Mouse (Mus musculus) lung, embryonic 14.5 days (tissue): Measurements from ENCODE around the gene Ube2n. TPM values are rescaled to one million over a fixed set of nuclear protein-coding genes. Genes with fewer than 3 reads are reported as not detected.

Experiments
- ATAC-seq: fragments of 200-750 bp; cut with Nextera tagmentation; 2 replicates; pipeline ENCODE4 v1.8.0; 2017; ENCODE audit warnings: mild to moderate bottlenecking, moderate TSS enrichment, moderate library complexity; ENCODE audit not compliant: insufficient read depth
- DNase-seq: peaks from one replicate; pipeline ENCODE4 v3.0.0-alpha.2; 2015
- H3K27ac ChIP-seq: fragments of 300-500 bp; sonication (generic); 2 replicates; pipeline ENCODE4 v1.5.1; 2014; ENCODE audit warnings: low read depth, mild to moderate bottlenecking, moderate library complexity
- H3K27me3 ChIP-seq: fragments of 300-500 bp; sonication (generic); 2 replicates; pipeline ENCODE4 v1.6.1; 2014; ENCODE audit warnings: low read length, control low read depth; ENCODE audit not compliant: insufficient read depth
- H3K36me3 ChIP-seq: fragments of 300-500 bp; sonication (generic); 2 replicates; pipeline ENCODE4 v1.6.1; 2014; ENCODE audit warnings: control low read depth; ENCODE audit not compliant: insufficient read depth
- H3K4me1 ChIP-seq: fragments of 300-500 bp; sonication (generic); 2 replicates; pipeline ENCODE4 v1.6.1; 2014; ENCODE audit warnings: antibody characterized with exemption, control low read depth; ENCODE audit not compliant: insufficient read depth
- H3K4me2 ChIP-seq: fragments of 300-500 bp; sonication (generic); 2 replicates; pipeline ENCODE4 v1.6.1; 2014; ENCODE audit warnings: mild to moderate bottlenecking
- H3K4me3 ChIP-seq: fragments of 300-500 bp; sonication (generic); 2 replicates; pipeline ENCODE4 v1.5.1; 2014; ENCODE audit warnings: low read depth, low read length
- H3K9ac ChIP-seq: fragments of 300-500 bp; sonication (generic); 2 replicates; pipeline ENCODE4 v1.6.1; 2014
- H3K9me3 ChIP-seq: fragments of 300-500 bp; sonication (generic); 2 replicates; pipeline ENCODE4 v1.6.1; 2016; ENCODE audit warnings: low read depth, low read length, control low read depth
- CTCF ChIP-seq: IDR thresholded peaks from 2 replicates; pipeline ENCODE4 v1.5.1; 2016; ENCODE audit warnings: antibody characterized with exemption, low read depth
- WGBS: fragments of 180-500 bp; shearing (Covaris S2); extraction: QIAGEN DNeasy Blood & Tissue Kit; methylation state at CpG from one replicate; pipeline ENCODE4 v1.1.7; 2014; 5-methylcytosine and 5-hydroxymethylcytosine counted together
- polyA plus RNA-seq: library from polyadenylated mRNA; unstranded; fragments of >200 nt; fragmentation: Nextera tagmentation; extraction: Ambion mirVana; gene quantifications from 2 replicates; pipeline ENCODE4 v1.2.1, GENCODE M21; 2014

The Ube2n gene
- polyA plus RNA-seq, 1 experiment from 2014 or later = 425 TPM

- Histone ChIP-seq H3K9ac (no peak overlapping the region), H3K4me1 (0 out of 2 replicates have a peak, but pooled peaks cover 3% of the 10 kb centered on the region), H3K4me3 (no peak overlapping the region), H3K9me3 (no peaks in the 10 kb centered on the region), H3K36me3 (peaks cover 3% of the 10 kb centered on the region; the same call in 1 of the 2 replicates), H3K27ac (no peak overlapping the region), H3K4me2 (no peak overlapping the region; the same call in 1 of the 2 replicates), H3K27me3 (no peaks in the 10 kb centered on the region)
- no peak for DNase-seq
- TF ChIP-seq CTCF = no peak
- no peak for ATAC-seq
- 63% methylated on average over 7 of the region's 7 CpGs for WGBS
Measured at GRCm38 (mm10) chr10:95559426-95559825, 44.5 kb downstream of the Ube2n start.

GRCm38 (mm10) chr10:95560394-95560983, 45.5 kb downstream of the Ube2n start:
- Histone ChIP-seq H3K9me3 (no peaks in the 10 kb centered on the region), H3K9ac (no peak overlapping the region), H3K27ac (no peak overlapping the region), H3K4me1 (peaks cover 7% of the 10 kb centered on the region; the same call in 1 of the 2 replicates), H3K4me3 (no peak overlapping the region), H3K36me3 (peaks cover 3% of the 10 kb centered on the region; the same call in 1 of the 2 replicates), H3K4me2 (peak overlapping the region; percentile 35; the same call in 1 of the 2 replicates), H3K27me3 (no peaks in the 10 kb centered on the region)
- no peak for DNase-seq
- TF ChIP-seq CTCF = no peak
- no peak for ATAC-seq
- 81% methylated on average over 9 of the region's 9 CpGs for WGBS

GRCm38 (mm10) chr10:95561616-95562015, 46.7 kb downstream of the Ube2n start:
- no peak for DNase-seq

GRCm38 (mm10) chr10:95562395-95562794, 47.5 kb downstream of the Ube2n start:
- Histone ChIP-seq H3K9ac (peak overlapping the region; percentile 97), H3K27ac (no peak overlapping the region), H3K4me3 (peak overlapping the region; percentile 94), H3K9me3 (no peaks in the 10 kb centered on the region), H3K27me3 (no peaks in the 10 kb centered on the region), H3K36me3 (peaks cover 3% of the 10 kb centered on the region; the same call in 1 of the 2 replicates), H3K4me2 (peak overlapping the region; percentile 81), H3K4me1 (peaks cover 7% of the 10 kb centered on the region; the same call in 1 of the 2 replicates)
- DNase-seq (no peak), ATAC-seq (no peak)
- no peak for TF ChIP-seq CTCF
- 5% methylated on average over 8 of the region's 8 CpGs for WGBS

More at GRCm38 (mm10) chr10:95561616-95562015, 46.7 kb downstream of the Ube2n start:
- H3K4me2 ChIP-seq = peak overlapping the region; percentile 81
- H3K9ac ChIP-seq = peak overlapping the region; percentile 97
- 32% methylated on average over 7 of the region's 7 CpGs for WGBS
- no peak overlapping the region for H3K27ac ChIP-seq
- no peak for ATAC-seq
- peaks cover 7% of the 10 kb centered on the region; the same call in 1 of the 2 replicates for H3K4me1 ChIP-seq
- H3K36me3 ChIP-seq = peaks cover 3% of the 10 kb centered on the region; the same call in 1 of the 2 replicates
- peak overlapping the region; percentile 94 for H3K4me3 ChIP-seq
- H3K27me3 ChIP-seq = no peaks in the 10 kb centered on the region
- no peak for TF ChIP-seq CTCF
- H3K9me3 ChIP-seq = no peaks in the 10 kb centered on the region

GRCm38 (mm10) chr10:95562859-95563841, 48.2 kb downstream of the Ube2n start:
- no peaks in the 10 kb centered on the region for H3K9me3 ChIP-seq
- H3K27me3 ChIP-seq = no peaks in the 10 kb centered on the region
- peak; percentile 74 for DNase-seq
- peak overlapping the region; percentile 92 for H3K27ac ChIP-seq
- no peak for TF ChIP-seq CTCF
- 0 out of 2 replicates have a peak, but pooled peaks cover 3% of the 10 kb centered on the region for H3K36me3 ChIP-seq
- H3K4me1 ChIP-seq = peaks cover 7% of the 10 kb centered on the region; the same call in 1 of the 2 replicates
- peak; percentile 51 for ATAC-seq
- H3K4me3 ChIP-seq = peak overlapping the region; percentile 94
- H3K4me2 ChIP-seq = peak overlapping the region; percentile 81
- H3K9ac ChIP-seq = peak overlapping the region; percentile 97
- WGBS = under 1% methylated on average over 65 of the region's 65 CpGs

- peak; percentile 97 for DNase-seq
- H3K4me1 ChIP-seq = peaks cover 7% of the 10 kb centered on the region; the same call in 1 of the 2 replicates
Measured at GRCm38 (mm10) chr10:95563851-95564845, 49.2 kb downstream of the Ube2n start, which contains the start of gene Nudt4. TSS of gene Nudt4 (minus strand) at chr10:95564146.

More at GRCm38 (mm10) chr10:95563851-95564845, 49.2 kb downstream of the Ube2n start, which contains the start of gene Nudt4:
- H3K9me3 ChIP-seq = no peaks in the 10 kb centered on the region
- TF ChIP-seq CTCF = no peak
- peak; percentile 92 for ATAC-seq
- peak within 1 kb of the TSS; percentile 97 for H3K9ac ChIP-seq
- no peaks in the 10 kb centered on the region for H3K27me3 ChIP-seq
- peak within 1 kb of the TSS; percentile 92 for H3K27ac ChIP-seq
- 1% methylated on average over 77 of the region's 97 CpGs for WGBS
- H3K4me3 ChIP-seq = peak within 1 kb of the TSS; percentile 94
- peak within 1 kb of the TSS; percentile 81 for H3K4me2 ChIP-seq
- 0 out of 2 replicates have a peak, but pooled peaks cover 3% of the 10 kb centered on the region for H3K36me3 ChIP-seq
